Mouse (Mus musculus) midbrain, embryonic 12.5 days (tissue): ENCODE data around the gene Itga4. TPM values are rescaled to one million over a fixed set of nuclear protein-coding genes. Genes with fewer than 3 reads are reported as not detected.
A peak's percentile ranks its signal among the peaks of the same experiment; 100 is the strongest.

ENCODE experiments used
- ATAC-seq: fragments of 200-750 bp; cut with Nextera tagmentation; 2 replicates; pipeline ENCODE4 v1.8.0; 2017; ENCODE audit warnings: low read depth, moderate TSS enrichment, moderate library complexity; ENCODE audit not compliant: low FRiP score
- H3K27ac ChIP-seq: fragments of 300-500 bp; sonication (generic); replicated peaks from 2 replicates; pipeline ENCODE4 v1.5.1; 2016; ENCODE audit warnings: mild to moderate bottlenecking
- H3K27me3 ChIP-seq: fragments of 300-500 bp; sonication (generic); 2 replicates; pipeline ENCODE4 v1.6.1; 2016; ENCODE audit warnings: mild to moderate bottlenecking
- H3K36me3 ChIP-seq: fragments of 300-500 bp; sonication (generic); 2 replicates; pipeline ENCODE4 v1.6.1; 2016
- H3K4me1 ChIP-seq: fragments of 300-500 bp; sonication (generic); 2 replicates; pipeline ENCODE4 v1.6.1; 2016
- H3K4me2 ChIP-seq: fragments of 300-500 bp; sonication (generic); replicated peaks from 2 replicates; pipeline ENCODE4 v1.6.1; 2016; ENCODE audit warnings: mild to moderate bottlenecking, moderate library complexity
- H3K4me3 ChIP-seq: fragments of 300-500 bp; sonication (generic); 2 replicates; pipeline ENCODE4 v1.5.1; 2016; ENCODE audit warnings: mild to moderate bottlenecking
- H3K9ac ChIP-seq: fragments of 300-500 bp; sonication (generic); replicated peaks from 2 replicates; pipeline ENCODE4 v1.6.1; 2016; ENCODE audit warnings: mild to moderate bottlenecking, moderate library complexity
- H3K9me3 ChIP-seq: fragments of 300-500 bp; sonication (generic); 2 replicates; pipeline ENCODE4 v1.6.1; 2016; ENCODE audit warnings: mild to moderate bottlenecking
- WGBS: fragments of 180-500 bp; shearing (Covaris S2); methylation state at CpG from one replicate; pipeline ENCODE4 v1.1.7; 2016; 5-methylcytosine and 5-hydroxymethylcytosine counted together
- polyA plus RNA-seq: library from polyadenylated mRNA; unstranded; fragments of >200 nt; fragmentation: Nextera tagmentation; extraction: Ambion mirVana; gene quantifications from 2 replicates; pipeline ENCODE4 v1.2.1, GENCODE M21; 2016

Itga4 gene
- polyA plus RNA-seq, 1 experiment from 2014 or later = 6.5 TPM

DNA sequence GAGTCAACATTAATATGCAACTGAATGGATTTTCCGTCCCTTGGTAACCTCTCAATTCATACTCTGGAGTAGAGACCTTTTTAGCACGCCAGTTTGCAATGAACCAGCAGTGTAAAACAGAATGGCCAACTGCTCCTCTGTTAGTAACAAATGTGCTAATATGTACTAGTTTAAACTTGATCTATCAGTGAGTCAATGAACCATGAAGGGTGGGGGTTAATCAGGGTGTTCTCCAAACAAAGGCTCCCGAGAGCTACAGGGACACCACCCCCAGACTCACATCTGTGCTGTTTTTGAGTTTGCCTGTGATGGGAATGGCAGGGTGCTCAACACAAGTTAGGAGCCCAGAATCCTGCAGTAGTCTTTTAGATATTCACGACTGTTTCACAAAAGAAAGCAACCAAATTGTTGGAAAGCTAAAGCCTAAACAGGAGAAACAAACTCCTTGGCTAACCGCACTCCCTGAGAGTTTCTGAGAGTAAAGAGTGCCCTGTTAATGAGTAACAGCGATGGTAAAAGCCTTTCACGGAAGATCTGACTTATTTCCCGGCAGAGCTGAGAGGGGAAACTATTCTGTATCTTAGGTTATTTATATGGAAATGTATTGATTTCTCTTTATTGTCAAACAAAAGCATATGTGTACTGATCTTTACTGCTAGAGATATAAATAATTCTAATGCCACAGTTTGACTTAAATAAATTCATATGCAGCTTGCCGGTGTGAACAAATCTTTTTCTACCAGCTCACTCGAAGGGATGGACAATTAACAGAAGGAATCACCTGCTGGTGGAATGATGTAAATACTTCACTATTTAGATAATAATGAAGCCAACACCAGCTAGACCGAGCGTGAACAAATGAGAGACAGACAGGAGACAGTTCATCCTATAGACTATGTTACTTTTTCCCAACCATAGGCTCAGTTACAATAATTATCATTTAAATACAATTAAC, 124.1 kb downstream of the Itga4 start:
- WGBS = 15% methylated on average over 12 of the region's 12 CpGs
- Histone ChIP-seq H3K4me2 (peak overlapping the region; percentile 30), H3K4me1 (peaks cover 16% of the 10 kb centered on the region; the same call in 1 of the 2 replicates), H3K27ac (peak overlapping the region; percentile 63), H3K27me3 (peaks cover 5% of the 10 kb centered on the region; the same call in 1 of the 2 replicates), H3K4me3 (no peak overlapping the region), H3K36me3 (no peaks in the 10 kb centered on the region), H3K9me3 (no peaks in the 10 kb centered on the region), H3K9ac (no peak overlapping the region)
- peak; percentile 87 for ATAC-seq

Other genes with a start within 250 kb of the Itga4 start
- gene Neurod1, start 201.3 kb downstream of the Itga4 start, polyA plus RNA-seq = 44.4 and 47.6 TPM in 2 replicates
- gene Cerkl, start 201.4 kb downstream of the Itga4 start, polyA plus RNA-seq = 2.6 and 4.2 TPM in 2 replicates